Mouse (Mus musculus) spleen, postnatal 36 days (tissue): ENCODE data around the gene Slc6a20a.

ENCODE experiments used
- DNase-seq, 2 experiments: peaks; one replicate each; pipeline ENCODE4 v3.0.0; 2022; ENCODE audit warnings: low spot score in 2 of 2, mixed read lengths in 1 of 2

The Slc6a20a gene

DNA sequence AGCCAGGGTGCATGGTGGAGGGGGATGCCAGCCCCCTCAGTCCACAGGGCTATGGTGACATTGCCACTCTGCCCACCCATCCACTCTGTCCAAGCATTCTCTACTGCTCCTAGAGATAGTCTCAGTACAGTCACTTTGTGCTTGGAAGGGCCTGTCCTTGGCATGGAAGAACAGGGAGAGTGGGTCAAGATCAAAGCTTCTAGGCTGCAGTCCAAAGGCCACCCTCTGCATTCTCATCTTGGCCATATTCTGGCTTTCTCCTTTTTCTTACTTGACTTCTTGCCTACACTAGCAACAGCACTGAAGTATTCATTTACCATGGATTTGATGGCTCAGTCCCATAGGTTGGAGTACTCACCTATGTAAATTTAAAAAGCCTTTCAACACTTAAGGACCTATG is 40.5 kb downstream of the Slc6a20a start:
- no peak for DNase-seq

- DNase-seq: no peak
These were observed 41.9 kb downstream of the Slc6a20a start for GRCm38 (mm10) chr9:123636771-123637170.

DNA sequence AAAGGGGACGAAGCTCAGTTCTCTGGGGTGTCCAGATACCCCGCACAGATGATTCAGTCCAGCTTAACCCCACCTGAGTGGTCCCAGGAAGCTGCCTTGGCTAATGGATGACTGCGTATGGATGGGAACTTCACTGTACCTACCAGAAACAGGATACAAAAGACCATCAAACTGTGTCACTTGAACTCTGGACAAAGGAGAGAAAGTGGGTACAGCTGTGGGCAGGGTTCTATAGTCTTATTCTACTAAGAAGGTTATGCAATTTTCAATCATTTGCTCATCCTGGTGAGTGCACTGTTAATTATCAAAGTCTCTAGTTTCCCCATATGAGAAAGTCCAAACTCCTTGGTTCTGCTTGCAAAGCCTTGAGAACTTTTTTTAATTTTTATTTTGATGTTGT is 45.7 kb downstream of the Slc6a20a start:
- no peak for DNase-seq

DNA sequence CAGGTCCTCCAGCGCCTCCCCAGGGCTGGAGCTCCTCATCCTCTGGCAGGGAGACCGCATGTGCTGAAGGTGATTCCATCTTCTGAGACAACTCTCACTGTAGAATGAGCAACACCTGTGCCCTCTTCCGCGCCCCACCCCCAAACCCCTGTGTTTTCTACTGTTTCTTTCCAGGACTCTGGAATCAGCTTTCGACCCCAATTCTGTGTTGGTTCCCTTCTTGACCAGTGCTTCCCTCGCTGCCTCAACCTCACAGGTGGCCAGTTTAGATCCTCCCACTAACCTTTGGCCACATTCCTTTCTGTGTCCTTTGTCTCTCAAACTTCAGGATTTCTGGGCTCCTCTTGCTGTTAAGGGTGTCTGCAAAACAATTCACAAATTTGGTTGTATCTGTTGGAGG is 46.4 kb downstream of the Slc6a20a start, which contains the start of gene Slc6a20b:
Gene Slc6a20b, minus strand, starts transcription at position 285 of the 400 bp plus-strand sequence.
- no peak for DNase-seq

DNA sequence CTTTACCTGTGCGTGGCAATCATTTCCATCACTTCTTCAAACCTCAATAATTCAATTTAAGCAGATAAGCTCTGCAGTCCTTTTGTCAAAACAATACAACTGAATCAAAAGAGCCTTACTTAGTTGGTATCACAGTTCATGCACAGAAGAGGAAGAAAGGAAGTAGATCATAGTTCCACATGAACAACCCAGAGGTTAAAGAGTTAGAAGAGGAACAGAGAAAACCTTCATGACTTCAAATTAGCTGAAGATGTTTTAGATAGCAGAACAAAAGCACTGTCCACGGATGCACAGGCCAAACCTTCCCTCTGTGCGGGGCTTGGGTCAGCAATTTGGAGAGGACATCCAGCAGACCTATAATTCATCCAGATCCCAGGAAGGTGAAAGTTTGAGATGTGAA is 47.0 kb downstream of the Slc6a20a start:
- DNase-seq: peak in 1 of 2 experiments; percentile 26

DNA sequence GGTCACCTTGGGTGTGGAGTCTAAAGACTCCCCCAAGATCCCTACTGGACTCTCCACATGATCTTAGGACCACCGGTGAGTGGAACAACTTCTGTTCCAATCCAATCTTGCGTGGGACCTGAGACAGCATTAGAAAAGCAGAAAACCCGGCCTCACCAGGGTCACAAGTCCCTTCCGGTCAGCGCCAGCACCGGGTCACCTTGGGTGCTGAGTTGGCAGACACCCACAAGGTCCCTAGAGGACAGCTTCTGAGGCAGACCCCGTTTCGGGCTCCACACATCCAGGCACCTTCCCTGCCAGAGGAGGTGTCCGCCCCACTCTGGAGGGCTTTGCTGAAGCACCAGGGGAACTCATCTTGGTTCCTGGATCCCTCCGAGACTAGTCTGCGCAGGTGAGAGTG is 52.9 kb downstream of the Slc6a20a start:
- no peak for DNase-seq

DNA sequence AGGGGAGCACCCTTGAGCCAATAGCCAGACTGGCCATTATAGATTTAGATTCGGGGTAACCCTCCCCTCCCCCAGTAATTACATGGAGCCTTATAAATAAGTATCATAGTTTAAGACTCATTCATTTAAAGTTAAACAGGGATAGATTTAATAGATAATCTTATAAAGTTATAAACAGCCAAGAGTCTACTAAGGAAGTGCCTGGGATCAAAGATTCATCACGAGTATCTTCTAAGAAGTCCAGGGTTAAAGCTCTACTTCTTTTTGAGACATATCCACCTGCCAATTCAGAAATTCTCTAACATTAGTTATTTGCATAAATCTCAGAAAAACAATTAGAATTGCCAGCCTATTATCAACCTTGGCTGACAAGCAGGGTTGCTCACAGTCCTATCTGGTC is 53.9 kb downstream of the Slc6a20a start:
- DNase-seq: no peak

- no peak for DNase-seq
These were observed 58.2 kb downstream of the Slc6a20a start for GRCm38 (mm10) chr9:123620311-123621098.

DNA sequence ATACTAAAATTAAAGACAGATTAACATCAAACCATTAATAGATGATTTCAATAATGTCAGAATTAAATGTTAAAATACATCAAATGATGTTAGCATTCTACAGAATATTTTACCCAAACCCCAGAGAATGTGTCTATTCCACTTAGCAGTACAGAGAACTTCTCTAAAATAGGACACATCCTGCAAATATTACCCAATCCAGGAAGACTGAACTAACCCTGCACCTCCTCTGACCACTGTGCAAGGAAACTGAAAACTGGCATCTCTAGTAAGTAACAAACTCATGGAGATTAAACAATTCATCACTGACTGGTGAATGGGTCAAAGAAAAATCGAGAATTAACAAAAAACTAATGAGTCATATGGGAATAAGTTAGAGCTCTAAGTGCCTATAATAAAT is 77.2 kb downstream of the Slc6a20a start:
- DNase-seq: no peak

DNA sequence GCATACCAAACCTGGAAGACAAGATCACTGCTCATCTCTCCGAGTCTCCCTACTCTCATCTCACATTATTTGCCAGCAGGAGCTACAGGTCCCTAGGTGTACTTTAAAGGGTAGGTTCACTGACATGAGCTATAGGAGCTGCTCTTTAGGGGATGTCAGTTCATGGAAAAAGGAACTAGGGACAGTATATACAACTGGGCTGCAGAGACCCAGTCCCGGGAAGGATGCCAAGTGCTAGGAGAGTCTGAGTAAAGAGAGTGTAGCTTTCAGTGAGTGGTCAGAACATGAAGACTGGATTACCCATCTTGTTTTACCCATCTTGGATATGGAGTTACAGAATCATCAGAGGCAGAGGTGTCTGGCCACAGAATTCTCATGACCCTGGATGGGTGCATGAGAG is 81.3 kb downstream of the Slc6a20a start:
- no peak for DNase-seq

DNA sequence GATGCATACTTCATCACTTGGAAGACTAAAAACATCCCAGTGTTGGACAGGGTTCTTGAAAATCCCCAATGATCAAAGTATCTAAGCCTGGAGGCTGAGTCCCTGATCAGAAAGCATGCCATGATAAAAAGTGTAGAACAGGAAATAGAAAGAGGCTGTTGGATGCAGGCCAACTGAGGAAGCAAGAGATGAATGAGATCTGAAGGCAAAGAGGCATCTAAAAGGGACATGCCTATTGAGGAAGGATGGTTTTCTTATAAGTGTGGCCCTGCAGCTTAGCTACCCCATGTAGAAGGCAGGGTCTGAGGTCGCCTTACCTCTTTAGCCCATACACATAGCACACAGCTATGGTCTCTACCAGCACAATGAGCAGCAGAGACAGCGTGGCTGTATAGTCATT is 81.8 kb downstream of the Slc6a20a start:
- DNase-seq: no peak

DNA sequence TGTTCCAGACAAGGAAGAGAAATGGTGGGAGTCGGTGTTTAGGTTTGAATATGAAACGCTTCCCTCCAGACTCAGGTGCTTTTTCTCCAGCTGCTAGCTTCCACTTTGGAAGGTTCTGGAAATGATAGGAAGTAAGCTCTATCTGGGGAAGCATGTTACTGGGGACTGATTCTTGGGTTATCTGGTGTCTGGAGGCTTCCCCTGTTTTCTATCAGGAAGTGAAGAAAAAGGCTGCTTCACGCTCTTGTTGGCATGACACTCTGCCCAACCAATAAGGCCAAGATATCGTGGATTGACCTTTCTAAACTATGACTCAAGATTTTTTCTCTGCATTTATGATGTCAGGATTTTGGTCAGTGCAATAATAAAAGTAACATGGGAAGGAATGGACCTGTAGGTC is 83.5 kb downstream of the Slc6a20a start:
- no peak for DNase-seq

DNA sequence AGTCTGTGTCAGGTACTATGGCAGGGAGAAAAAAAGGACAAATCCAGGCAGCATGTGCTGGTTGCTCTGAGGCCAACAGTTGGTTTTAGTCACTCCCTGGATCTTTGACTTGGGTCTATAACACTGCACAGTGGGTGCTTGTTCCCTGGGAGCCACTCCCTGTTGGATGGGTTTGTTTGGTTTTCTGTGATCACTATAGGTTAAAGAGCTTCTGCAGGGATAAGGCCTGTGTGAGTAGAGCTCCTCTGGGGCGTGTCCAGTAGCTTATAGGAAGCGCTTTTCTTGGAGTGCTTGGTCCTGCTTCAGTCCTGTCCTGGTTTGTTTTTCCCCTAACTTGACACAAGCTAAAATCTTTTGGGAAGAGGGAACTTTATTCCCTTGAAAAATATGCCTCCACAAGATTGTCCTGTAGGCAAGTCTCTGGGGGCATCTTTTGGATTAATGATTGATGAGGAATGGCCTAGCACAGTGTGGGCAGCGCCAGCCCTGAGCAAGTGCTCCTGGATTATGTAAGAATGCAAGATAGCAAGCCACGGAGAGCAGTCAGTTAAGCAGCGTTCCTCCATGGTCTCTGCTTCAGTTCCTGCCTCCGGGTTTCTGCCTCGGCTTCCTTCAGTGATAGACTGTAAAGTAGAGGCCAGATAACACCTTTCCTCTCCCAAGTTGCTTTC is 89.3 kb downstream of the Slc6a20a start:
- no peak for DNase-seq
